Mouse (Mus musculus): ENCODE measurements around the gene Pkmyt1.

DNA sequence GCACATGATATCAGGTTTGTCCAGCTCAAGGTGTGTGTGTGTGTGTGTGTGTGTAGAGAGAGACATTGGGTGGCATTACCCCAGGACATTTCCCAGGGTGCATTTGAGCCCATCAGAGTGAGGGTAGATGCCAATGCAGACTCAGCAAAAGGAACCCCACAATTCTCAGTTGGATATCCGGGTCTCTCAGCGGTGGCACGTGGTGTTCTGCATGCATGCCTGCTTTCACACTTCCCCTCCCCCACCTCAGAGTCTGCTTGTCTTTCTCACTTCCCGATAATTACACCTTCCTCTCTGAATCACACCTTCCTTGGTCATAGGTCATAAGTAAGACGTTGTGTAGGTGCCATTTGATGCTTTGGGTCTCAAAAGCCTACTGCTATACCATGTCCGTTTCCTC, 21.9 kb downstream of the Pkmyt1 start:
- TF ChIP-seq POLR2AphosphoS2 (IDR thresholded peaks at IDR 0.05; ENCODE audit: insufficient read length, low read depth): no peak
- no peak for TF ChIP-seq POLR2A (IDR thresholded peaks at IDR 0.05; ENCODE audit: insufficient read length, low read depth)
- no peak for TF ChIP-seq MAX (IDR thresholded peaks at IDR 0.05; ENCODE audit: low read depth)
- no peak for TF ChIP-seq USF1 (IDR thresholded peaks at IDR 0.05; ENCODE audit: low read depth)
- TF ChIP-seq E2F4 (IDR thresholded peaks at IDR 0.05; ENCODE audit: insufficient read depth): no peak
- no peak for TF ChIP-seq CEBPB (IDR thresholded peaks at IDR 0.05; ENCODE audit: insufficient read depth, poor library complexity, severe bottlenecking)
- TF ChIP-seq REST (IDR thresholded peaks at IDR 0.05; ENCODE audit: insufficient read depth, insufficient read length): no peak
- TF ChIP-seq TCF12 (IDR thresholded peaks at IDR 0.05; ENCODE audit: insufficient read depth, poor library complexity, severe bottlenecking): no peak
- TF ChIP-seq MYOD1 (IDR thresholded peaks at IDR 0.05; ENCODE audit: control insufficient read depth in 1 of 3, insufficient read length in 2 of 3, low read depth in 2 of 3): no peak
- TF ChIP-seq MYOG (IDR thresholded peaks at IDR 0.05; ENCODE audit: control insufficient read depth in 1 of 3, insufficient read depth in 1 of 3, insufficient read length in 2 of 3, low read depth in 2 of 3): no peak
- no peak for TF ChIP-seq SRF (IDR thresholded peaks at IDR 0.05; ENCODE audit: control insufficient read depth, insufficient read length, low read depth)
- TF ChIP-seq TCF3 (IDR thresholded peaks at IDR 0.05; ENCODE audit: insufficient read length, low read depth): no peak

Data from myocyte (in vitro differentiated cells).